Mouse (Mus musculus): ENCODE measurements around the gene Gm21953. TPM values are rescaled to one million over a fixed set of nuclear protein-coding genes. Genes with fewer than 3 reads are reported as not detected.

Gm21953 gene
- not detected in 2 replicates for polyA plus RNA-seq (2015; fragmentation: Nextera tagmentation; extraction: Ambion mirVana)

DNA sequence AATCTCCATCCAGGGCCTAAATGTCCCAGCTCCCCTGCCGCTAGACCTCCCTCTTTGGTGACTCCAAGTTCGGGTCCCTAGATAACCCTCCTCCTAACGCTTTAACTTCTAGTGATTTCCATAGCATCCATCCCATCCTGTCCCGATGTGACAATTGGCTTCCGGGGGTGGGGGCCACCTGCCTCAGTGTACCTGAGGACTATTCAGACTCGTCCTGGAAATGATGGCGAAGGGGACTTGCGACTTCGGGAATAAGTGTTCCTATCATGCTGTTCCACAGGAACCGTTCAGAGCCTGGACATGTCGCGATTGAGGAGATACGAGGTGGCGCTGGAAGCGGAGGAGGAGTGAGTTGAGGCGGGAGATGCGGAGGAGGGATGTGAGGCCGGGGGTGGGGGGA, at the start of gene Gm21953:
Gene Gm21953 (plus strand): TSS at position 301 of the 400 bp plus-strand sequence.

GRCm38 (mm10) chr4:42255467-42255866, 38.6 kb upstream of the Gm21953 start, which contains the start of gene Ccl21b:
Ccl21b (plus strand) TSS chr4:42255767.

GRCm38 (mm10) chr4:42318034-42318433, 24.0 kb downstream of the Gm21953 start, which contains the start of gene Fam205a3:
Fam205a3 (plus strand) TSS chr4:42318334.

Other genes starting within 250 kb of the Gm21953 start
- gene Gm3893, start 203.1 kb upstream of the Gm21953 start, polyA plus RNA-seq (2015; fragmentation: Nextera tagmentation; extraction: Ambion mirVana) = not detected in 2 replicates
- gene Gm13304, start 179.4 kb upstream of the Gm21953 start, polyA plus RNA-seq (2015; fragmentation: Nextera tagmentation; extraction: Ambion mirVana) = not detected in 2 replicates
- 4.6 and 5.1 TPM in 2 replicates for gene Gm13306, start 140.8 kb upstream of the Gm21953 start, polyA plus RNA-seq (2015; fragmentation: Nextera tagmentation; extraction: Ambion mirVana)
- gene Gm13305, start 125.7 kb upstream of the Gm21953 start, polyA plus RNA-seq (2015; fragmentation: Nextera tagmentation; extraction: Ambion mirVana) = not detected in 2 replicates
- gene Gm10600, start 53.6 kb upstream of the Gm21953 start, polyA plus RNA-seq (2015; fragmentation: Nextera tagmentation; extraction: Ambion mirVana) = not detected in 2 replicates
- not detected in 2 replicates for gene Ccl21b, start 38.5 kb upstream of the Gm21953 start, polyA plus RNA-seq (2015; fragmentation: Nextera tagmentation; extraction: Ambion mirVana)
- gene Fam205a3, start 24.1 kb downstream of the Gm21953 start, polyA plus RNA-seq (2015; fragmentation: Nextera tagmentation; extraction: Ambion mirVana) = not detected in 2 replicates
- gene Gm21586, start 145.1 kb downstream of the Gm21953 start, polyA plus RNA-seq (2015; fragmentation: Nextera tagmentation; extraction: Ambion mirVana) = not detected in 2 replicates
- 0.19 TPM in 2 replicates for gene Gm2163, start 172.5 kb downstream of the Gm21953 start, polyA plus RNA-seq (2015; fragmentation: Nextera tagmentation; extraction: Ambion mirVana)
- not detected in 2 replicates for gene Fam205a2, start 233.9 kb downstream of the Gm21953 start, polyA plus RNA-seq (2015; fragmentation: Nextera tagmentation; extraction: Ambion mirVana)

Data from neural tube, postnatal 0 days (tissue).